Mouse (Mus musculus) retina, postnatal 7 days (tissue): ENCODE results near the gene Cldn7.
A peak's percentile ranks its signal among the peaks of the same experiment; 100 is the strongest.

Experiments
- DNase-seq: peaks from one replicate; pipeline ENCODE4 v3.0.0-alpha.2; 2012; ENCODE audit warnings: low read depth, low spot score

Gene Cldn7

GRCm38 (mm10) chr11:69933066-69933465, 31.5 kb upstream of the Cldn7 start:
- DNase-seq: no peak

GRCm38 (mm10) chr11:69934169-69934568, 30.4 kb upstream of the Cldn7 start:
- peak; percentile 86 for DNase-seq

DNA sequence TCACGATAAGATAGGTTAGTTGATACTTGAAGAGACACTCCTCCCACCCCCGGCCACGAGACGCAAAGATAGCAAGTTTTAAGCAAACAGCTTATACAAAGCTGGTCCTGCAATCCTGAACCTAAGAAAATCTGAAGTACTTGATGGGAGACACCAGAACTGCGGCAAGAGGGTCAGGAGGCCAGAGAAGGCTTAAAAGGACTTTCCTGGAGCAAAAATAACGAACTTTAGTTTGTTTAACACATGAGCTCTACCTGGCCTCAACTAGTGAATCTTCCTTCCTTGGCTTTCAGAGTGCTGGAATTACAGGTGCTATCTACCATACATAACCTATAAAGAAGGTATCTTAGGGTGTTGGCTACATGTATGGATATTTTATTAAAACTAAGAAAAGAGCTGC, 29.9 kb upstream of the Cldn7 start:
- no peak for DNase-seq

- DNase-seq: peak; percentile 86
These were observed 29.3 kb upstream of the Cldn7 start, which contains the start of gene Ybx2 for GRCm38 (mm10) chr11:69935137-69935879. Gene Ybx2 (plus strand): TSS chr11:69935796.

DNA sequence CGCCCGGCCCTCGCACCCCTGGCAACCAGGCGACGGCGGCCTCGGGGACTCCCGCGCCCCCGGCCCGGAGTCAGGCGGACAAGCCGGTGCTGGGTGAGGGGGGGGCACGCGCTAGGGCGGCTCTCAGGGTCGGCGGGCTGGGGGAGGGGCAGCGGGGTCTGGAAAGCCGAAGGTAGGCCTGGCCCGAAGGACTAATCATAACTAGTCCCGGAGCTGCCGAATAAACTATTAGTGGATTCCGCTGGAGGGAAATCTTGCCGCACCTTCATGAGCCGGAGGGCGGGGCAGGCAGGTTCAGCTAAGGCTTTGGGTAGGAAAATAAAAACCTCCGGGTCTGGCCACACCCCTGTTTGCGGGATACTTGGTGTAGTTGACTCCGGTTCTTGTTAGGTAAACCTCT, 28.4 kb upstream of the Cldn7 start:
- DNase-seq: no peak

DNA sequence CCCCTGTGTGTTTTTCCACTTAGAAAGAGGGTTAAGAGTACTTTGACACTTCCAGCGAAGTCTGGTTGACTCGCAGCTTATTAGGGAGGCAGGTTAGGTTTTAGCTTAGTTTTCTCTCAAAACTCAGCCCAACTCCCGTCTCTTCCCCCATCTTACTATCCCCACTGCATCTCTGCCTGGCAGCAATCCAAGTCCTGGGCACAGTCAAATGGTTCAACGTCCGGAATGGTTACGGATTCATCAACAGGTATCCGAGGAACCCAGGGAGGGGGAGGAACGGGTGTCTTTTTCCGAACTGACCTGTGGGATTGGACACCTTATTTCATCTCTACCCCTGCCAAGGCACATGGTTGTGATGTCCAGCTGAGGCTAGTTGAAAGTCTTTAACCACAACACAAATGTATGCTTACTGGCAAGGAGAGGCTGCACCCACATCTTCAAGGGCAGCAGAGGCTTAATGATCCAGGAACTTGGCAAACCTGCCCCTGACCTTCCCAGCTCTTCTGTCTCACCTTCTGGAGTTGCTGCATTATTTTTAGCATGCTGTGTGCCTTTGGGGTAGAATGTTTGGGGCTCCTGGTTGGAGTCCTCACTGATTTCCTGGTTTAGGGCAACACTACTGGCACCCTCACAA, 27.7 kb upstream of the Cldn7 start:
- DNase-seq: no peak

- DNase-seq: no peak
These were observed 27.2 kb upstream of the Cldn7 start for GRCm38 (mm10) chr11:69937385-69937784.

DNA sequence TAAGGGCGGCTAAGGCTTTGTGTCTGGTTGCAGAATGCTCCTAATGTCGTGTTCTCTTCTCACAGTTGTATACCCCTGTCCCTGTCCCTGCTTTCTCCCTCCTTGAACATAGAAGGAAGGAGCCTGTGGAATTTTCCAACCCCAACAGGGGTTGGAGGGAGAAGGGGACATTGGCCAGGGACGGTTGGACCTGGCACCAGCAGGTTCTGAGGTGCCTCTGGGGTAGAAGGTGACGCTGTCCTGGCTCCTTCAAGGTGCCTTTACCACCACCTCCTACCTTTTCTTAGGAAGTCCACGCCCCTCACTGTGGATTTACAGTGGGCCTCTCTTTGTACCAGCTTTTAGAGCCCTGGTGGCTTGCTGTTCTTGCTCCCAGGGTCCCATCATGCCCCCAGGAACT, 26.7 kb upstream of the Cldn7 start:
- no peak for DNase-seq

DNA sequence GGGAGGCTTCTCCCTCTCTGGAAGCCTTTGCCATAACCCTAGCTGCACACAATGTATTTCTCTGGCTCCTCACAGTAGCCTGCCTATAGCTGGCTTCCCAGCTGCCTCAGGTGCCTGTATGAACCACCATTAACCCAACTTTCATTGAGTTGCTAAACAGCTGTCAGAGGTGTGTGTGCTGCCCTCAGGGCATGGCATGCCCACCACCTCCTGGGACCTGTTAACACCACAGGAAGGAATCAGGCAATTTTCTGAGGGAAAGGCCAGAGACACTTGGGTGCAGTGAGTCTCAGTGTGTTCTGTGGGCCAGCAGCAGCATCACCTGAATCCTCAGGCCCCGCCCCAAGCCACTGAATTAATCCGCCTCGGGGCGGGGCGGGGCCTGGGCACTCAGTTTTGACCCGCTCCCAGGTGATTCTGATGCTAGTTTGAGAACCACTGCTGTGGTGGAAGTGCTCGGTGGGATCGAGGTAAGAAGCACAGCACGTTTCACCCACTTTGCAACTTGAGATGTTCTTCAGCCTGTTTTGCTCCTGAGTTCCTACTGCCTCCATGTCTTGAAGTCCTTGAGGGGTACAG, 26.1 kb upstream of the Cldn7 start:
- DNase-seq: no peak

DNA sequence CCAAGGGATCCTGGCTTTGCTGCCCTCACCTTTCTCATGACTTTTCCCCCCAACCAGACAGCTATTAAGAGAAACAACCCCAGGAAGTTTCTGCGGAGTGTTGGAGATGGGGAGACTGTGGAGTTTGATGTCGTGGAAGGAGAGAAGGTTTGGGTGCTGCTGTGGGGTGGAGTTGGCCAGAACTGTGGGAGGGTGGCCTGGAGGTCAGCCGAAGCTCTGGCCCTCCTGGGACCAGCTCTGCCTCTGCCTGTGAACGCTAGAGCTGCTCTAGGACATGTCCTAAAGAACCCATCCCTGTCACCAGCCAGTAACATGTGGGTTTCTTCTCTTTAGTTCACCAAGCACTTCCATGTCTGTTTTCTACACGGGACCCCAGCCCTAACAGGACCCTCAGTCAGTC, 25.4 kb upstream of the Cldn7 start:
- no peak for DNase-seq

DNA sequence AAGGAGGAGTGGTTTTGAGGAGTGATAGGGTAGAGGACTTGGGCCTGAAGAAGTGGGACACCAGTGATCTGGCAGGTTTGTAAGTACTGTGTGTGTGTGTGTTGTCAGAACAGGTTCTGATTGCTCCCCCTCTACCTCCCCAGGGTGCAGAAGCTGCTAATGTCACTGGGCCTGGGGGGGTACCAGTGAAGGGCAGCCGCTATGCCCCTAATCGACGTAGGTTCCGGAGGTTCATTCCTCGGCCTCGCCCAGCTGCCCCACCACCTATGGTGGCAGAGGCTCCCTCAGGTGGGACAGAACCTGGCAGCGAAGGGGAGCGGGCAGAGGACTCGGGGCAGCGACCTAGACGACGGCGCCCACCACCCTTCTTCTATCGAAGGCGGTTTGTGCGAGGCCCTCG, 24.8 kb upstream of the Cldn7 start:
- DNase-seq: no peak

GRCm38 (mm10) chr11:69940962-69941361, 23.6 kb upstream of the Cldn7 start:
- no peak for DNase-seq

DNA sequence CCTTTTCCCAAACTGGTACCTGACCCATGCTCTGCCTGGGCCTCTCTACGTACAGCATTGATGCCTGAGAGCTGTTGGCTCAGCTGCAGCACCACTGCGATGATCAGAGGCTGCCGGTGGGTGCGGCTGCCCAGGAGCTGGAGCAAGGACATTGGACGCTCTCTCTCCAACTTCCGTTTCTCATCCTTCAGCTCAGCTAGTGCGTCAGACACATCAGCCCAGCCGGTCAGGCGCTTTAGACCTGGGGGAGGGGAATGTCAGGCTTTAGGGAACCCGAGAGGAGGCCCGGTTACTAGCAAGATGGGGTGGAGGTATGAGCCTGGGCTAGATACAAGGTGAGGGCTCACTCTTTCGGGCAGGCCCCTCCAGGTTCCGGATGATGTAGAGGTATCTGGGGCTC, 19.4 kb upstream of the Cldn7 start:
- DNase-seq: no peak

- DNase-seq: no peak
These were observed 18.3 kb upstream of the Cldn7 start for GRCm38 (mm10) chr11:69945997-69946891.

DNA sequence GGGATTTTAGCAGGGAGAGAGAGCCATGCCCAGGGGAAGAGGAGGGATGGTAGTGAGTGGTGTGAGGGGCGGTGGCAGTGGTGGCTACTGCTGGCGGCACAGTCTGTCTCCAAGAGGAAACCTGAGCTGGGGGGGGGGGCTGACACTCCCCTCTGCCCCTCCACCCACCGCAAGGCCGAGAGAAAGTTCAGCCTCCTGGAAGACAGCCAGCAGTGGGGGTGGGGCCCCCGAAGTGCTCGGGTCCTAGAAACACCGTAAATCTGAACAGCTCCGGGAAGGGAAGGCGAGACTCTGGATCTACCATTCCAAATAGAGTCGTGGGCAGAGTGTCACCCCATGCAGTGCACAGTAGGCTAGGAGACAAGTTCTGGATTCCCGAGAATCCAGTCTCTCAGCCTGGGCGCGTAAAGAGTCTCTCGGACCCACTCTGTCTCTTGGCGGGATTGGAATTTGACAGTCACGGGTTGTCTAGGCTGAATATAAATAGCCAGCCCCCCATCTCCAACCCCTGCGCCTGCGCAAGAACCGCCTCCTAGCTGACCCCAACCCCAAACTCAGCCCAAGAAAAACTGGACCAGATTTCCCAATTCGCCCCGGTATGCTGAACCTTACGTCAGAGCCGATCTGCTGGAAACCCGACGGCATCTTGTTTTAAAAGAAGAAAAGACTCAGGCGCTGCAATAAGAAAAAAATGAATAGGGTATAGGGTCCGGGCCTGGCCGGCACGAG, 17.1 kb upstream of the Cldn7 start:
- no peak for DNase-seq

DNA sequence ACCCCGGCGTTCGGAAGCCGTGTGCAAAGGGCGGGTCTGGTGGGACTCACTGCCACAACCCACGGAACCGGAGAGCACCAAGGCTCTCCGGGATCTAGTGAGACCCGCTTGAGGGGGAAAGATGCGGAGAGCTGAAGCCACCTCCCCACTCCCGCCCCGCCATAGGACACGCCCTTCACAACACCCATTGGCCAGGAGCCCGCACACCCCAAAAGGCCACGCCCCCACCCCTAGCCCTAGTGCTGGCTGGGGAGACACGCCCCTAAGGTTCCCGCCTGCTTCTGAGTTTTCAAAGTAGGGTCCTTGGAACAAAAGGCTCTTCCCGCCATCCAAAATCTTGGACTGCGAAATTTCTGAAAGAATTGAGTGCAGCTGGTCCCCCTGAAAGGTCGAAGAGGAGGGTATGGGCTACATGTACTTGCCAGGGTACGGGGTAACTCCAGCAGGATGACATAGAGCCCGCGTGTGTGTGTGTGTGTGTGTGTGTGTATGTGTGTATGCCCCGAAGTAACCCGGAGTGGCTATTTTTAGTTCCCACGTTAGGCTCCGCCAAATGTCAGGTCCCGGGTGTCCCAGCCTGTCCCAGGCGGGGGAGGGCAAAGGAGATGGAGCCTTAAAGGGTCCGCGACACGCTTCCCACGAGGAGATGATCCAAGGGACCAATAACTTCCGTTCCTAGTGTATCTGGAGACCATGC, 16.4 kb upstream of the Cldn7 start, which contains the start of gene Slc2a4:
TSS of gene Slc2a4 (minus strand) at position 123 of the 697 bp plus-strand sequence.
- peak; percentile 57 for DNase-seq

GRCm38 (mm10) chr11:69948763-69949150, 15.8 kb upstream of the Cldn7 start:
- peak; percentile 81 for DNase-seq

DNA sequence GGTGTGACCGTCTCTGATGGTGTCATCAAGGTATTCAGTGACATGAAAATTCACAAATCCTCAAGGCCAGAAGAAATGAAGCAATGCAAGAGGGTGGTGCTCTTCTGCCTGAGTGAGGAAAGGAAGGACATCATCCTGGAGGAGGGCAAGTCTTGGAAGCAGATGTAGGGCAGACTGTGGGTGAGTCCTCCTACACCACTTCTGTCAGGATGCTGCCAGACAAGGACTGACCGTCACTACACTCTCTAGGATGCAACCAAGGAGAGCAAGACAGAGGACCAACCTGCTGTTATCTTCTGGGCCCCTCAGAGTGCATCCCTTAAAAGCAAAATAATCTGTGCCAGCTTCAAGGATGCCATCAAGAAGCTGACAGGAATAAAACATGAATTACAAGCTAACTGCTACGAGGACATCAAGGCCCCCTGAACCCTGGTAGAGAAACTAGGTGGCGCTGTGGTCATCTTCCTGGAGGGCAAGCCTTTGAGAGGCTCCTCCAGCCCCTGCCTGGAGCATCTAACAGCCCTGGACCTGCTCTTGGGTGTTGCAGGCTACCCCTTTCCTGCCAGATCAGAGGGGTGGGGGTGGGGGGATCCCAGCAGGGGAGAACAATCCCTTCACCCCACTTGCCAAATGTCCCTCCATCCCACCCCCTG, 13.6 kb upstream of the Cldn7 start:
- no peak for DNase-seq

DNA sequence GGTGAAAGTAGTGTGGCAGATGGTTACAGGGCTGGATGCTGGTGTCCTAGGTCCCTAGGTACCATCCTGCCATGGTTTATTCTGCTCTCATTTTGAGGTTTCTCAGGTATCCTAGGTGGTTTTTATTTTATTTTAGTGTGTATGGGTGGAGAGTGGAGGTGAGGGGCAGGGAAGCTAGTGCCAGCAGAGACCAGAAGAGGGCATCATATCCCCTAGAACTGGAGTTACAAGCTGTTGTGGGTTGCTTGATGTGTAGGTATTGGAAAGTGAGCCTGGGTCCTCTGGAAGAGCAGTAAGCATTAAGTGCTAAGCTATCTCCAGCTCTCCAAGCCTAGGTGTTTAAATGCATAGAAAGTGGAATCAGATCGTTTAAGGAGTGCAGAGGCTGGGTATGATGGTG, 12.3 kb upstream of the Cldn7 start:
- DNase-seq: no peak

- DNase-seq: no peak
These were observed 11.2 kb upstream of the Cldn7 start for GRCm38 (mm10) chr11:69953267-69953915.
